Mouse (Mus musculus) E14TG2a.4 (cell line): ENCODE data around the gene Fndc3c1.
"Not testable (repeated sequence)": the region's sequence is repeated elsewhere in the genome, so short reads cannot be mapped to it uniquely, and the experiment has no call there.

ENCODE experiments used
- H3K27me3 ChIP-seq: 2 replicates; pipeline ENCODE4 v1.6.1; 2014; ENCODE audit warnings: low read length, control low read depth; ENCODE audit not compliant: insufficient read depth
- H3K36me3 ChIP-seq: 2 replicates; pipeline ENCODE4 v1.6.1; 2014; ENCODE audit warnings: low read length, control low read depth; ENCODE audit not compliant: insufficient read depth
- H3K4me1 ChIP-seq: replicated peaks from 2 replicates; pipeline ENCODE4 v1.6.1; 2014; ENCODE audit warnings: low read depth, low read length, control low read depth
- H3K4me3 ChIP-seq: replicated peaks from 2 replicates; pipeline ENCODE4 v1.5.1; 2014; ENCODE audit warnings: mild to moderate bottlenecking, low read length
- H3K9me3 ChIP-seq: 2 replicates; pipeline ENCODE4 v1.6.1; 2014; ENCODE audit warnings: low read length, control low read depth
- CTCF ChIP-seq: conservative IDR thresholded peaks from 2 replicates; pipeline ENCODE4 v1.5.1; 2014; ENCODE audit warnings: low read length
- NANOG ChIP-seq: IDR thresholded peaks from 2 replicates; pipeline ENCODE4 v1.6.1; 2014; ENCODE audit warnings: borderline replicate concordance, low read length, mixed read lengths
- POU5F1 ChIP-seq: IDR thresholded peaks from 2 replicates; pipeline ENCODE4 v1.6.1; 2014; ENCODE audit warnings: low read length, borderline replicate concordance

Gene Fndc3c1

DNA sequence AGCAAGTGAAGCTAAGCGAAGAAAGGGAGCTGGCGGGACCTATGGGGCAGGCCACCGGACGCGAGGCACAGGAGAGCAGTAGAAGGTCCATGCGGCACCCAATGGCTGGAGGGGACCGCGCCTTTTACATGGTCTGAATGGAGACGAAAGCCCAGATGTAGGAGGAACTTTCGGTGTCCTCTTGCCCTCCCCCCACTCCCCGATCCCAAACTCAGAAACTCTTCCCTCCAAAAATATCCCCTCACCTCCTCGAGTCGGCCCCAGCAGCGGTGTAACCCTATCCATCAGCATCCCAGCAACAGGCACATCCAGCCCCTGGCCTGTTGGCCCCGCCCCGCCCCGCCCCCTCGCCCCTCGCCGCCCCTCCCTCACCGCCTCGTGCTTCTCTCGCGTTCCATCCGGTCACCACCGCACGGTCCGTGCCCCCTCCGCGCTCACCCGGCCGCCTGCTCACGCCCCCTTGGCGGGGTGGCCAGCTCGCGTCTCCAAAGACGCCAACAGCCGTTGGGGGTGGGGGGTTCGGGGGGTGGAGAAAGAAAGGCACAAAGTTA, at the start of gene Fndc3c1:
Gene Fndc3c1 (minus strand): TSS at position 301 of the 551 bp plus-strand sequence.
- Histone ChIP-seq H3K9me3 (no peaks in the 10 kb centered on the region), H3K27me3 (peaks cover 18% of the 10 kb centered on the region), H3K36me3 (no peaks in the 10 kb centered on the region), H3K4me1 (no peaks in the 10 kb centered on the region), H3K4me3 (peak within 1 kb of the TSS; percentile 69)
- TF ChIP-seq CTCF = no peak
- TF ChIP-seq POU5F1 = no peak
- TF ChIP-seq NANOG = no peak

DNA sequence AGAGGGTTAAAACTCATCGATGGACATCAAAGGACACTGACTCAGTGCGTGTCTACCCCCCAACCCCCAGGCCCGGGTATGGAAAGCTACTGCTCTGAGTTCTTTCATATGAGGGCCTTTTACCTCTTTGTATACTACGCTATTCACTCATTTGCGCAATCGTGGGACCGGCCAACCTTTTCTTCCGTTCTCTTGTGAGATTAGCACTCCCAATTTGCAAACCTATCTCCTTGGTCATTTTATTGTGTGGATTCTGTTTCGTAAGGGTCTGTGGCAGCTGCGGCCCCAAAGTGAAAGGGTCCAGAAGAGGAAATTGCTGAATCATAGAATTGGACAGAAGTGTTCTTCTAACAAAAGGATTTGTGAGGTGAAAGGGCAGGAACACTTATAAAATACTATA, 1.2 kb upstream of the Fndc3c1 start:
- Histone ChIP-seq H3K9me3 (no peaks in the 10 kb centered on the region), H3K27me3 (peaks cover 18% of the 10 kb centered on the region), H3K4me1 (no peaks in the 10 kb centered on the region), H3K36me3 (no peaks in the 10 kb centered on the region), H3K4me3 (no peak overlapping the region)
- TF ChIP-seq NANOG (no peak), POU5F1 (no peak), CTCF (no peak)

DNA sequence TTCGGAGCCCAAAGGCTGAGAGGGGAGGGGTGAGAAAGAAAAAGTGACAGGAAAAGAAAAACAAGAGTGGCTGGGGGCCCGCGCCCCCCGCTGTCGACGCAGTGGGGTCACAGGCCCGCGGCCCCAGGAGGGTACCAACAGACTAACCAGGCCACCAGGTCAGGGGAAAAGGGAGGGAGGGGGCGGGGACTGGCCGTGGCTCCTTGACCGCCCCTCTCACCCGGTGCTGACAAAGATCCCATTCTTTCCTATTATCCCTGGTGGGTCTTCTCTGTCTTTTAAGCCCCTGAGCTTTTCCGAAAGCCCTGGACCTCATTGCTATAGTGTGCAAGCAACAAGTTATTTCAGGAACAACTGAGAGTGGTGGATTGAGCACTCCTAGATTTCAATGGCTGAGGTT, 470 bp upstream of the Fndc3c1 start:
- Histone ChIP-seq H3K36me3 (no peaks in the 10 kb centered on the region), H3K4me3 (peak overlapping the region; percentile 69), H3K4me1 (no peaks in the 10 kb centered on the region), H3K9me3 (no peaks in the 10 kb centered on the region), H3K27me3 (peaks cover 18% of the 10 kb centered on the region)
- no peak for TF ChIP-seq POU5F1
- no peak for TF ChIP-seq NANOG
- TF ChIP-seq CTCF = no peak

DNA sequence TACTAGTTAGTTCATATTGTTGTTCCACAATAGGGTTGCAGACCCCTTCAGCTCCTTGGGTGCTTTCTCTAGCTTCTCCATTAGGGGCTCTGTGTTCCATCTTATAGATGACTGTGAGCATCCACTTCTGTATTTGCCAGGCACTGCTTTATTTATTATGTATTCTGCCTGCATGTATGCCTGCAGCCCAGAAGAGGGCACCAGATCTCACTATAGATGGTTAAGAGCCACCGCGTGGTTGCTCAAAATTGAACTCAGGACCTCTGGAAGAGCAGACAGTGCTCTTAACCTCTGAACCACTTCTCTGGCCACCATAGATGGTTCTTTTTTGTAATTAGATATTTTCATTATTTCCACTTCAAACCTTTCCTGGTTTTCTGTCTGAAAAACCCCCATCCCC, 5.3 kb downstream of the Fndc3c1 start:
- not testable (repeated sequence) for H3K4me1 ChIP-seq, H3K27me3 ChIP-seq, H3K4me3 ChIP-seq, H3K9me3 ChIP-seq, H3K36me3 ChIP-seq
- TF ChIP-seq CTCF = peak; percentile 28; the same call in 1 of the 2 replicates

DNA sequence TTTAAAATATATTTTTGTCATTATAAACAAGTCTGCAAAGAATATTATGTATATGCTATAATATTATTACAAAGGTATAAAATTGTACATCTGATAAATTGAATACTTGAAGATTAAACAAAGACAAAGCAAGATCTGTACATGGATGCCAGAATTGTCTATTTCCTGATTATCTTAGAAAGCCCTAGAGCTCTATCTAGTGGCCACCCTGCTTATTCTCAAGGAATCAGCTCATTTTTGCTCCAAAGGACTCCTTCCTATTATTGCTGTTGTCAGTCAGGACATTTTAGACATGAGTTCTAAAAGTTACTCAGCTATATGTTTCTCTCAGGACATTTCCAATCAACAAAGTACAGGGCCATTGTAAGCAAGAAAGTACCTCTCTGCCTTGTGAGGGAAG, 99.9 kb downstream of the Fndc3c1 start:
- TF ChIP-seq CTCF (no peak), POU5F1 (no peak), NANOG (no peak)
- H3K4me3 ChIP-seq = no peak overlapping the region
- no peaks in the 10 kb centered on the region for H3K9me3 ChIP-seq
- H3K27me3 ChIP-seq = no peaks in the 10 kb centered on the region
- H3K36me3 ChIP-seq = no peaks in the 10 kb centered on the region
- H3K4me1 ChIP-seq = no peaks in the 10 kb centered on the region

DNA sequence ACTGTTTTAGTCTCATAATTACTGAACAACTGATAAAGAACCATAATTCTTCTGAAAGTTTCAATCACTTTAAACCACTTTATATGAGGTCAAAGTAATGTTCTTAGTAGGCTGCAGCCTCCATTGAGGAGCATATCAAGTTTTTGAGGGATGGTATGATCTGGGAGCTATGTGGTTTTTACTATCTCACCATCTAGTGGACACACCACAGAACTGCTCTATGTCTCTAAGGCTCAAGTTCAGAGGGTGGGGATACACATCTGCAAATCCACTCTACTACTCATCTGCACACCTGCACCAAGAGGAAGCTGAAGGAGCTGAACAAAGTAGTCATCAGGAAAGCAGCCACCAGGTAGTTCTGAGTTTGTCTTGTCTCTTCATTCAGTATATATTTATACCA, 104.6 kb downstream of the Fndc3c1 start:
- no peak overlapping the region for H3K4me3 ChIP-seq
- TF ChIP-seq NANOG (no peak), POU5F1 (no peak), CTCF (peak; percentile 10; the same call in 1 of the 2 replicates)
- H3K27me3 ChIP-seq = no peaks in the 10 kb centered on the region
- H3K36me3 ChIP-seq = no peaks in the 10 kb centered on the region
- no peaks in the 10 kb centered on the region for H3K4me1 ChIP-seq
- H3K9me3 ChIP-seq = no peaks in the 10 kb centered on the region
